ENCODE assay signal across 9 mouse cellular contexts in genomic region chr13:108812956-108813355, GRCm38 (mm10).
DNase-seq lines count a peak whose midpoint lies in the region; ATAC-seq and TF ChIP-seq lines count a peak whose summit lies in the region.
"Had no signal": no experiment of that assay in that cellular context is flagged by ENCODE, and none has a peak within 500 bp of the region (broad histone marks: within the 10 kb centered on the region; RNA-seq: fewer than 3 reads in every experiment).

No protein-coding gene starts in this region.

- no peak for TF ChIP-seq POLR2A in testis, adult 2 months (IDR thresholded peaks at IDR 0.05; ENCODE audit: control insufficient read depth, low read depth, low read length)

- no peak overlapping the region for H3K27ac ChIP-seq in gastrocnemius, adult 2 months
- H3K27ac ChIP-seq in testis, adult 2 months (ENCODE audit: control insufficient read depth, insufficient read depth, low read depth, low read length) = no peak overlapping the region

- intact Hi-C loops in gastrocnemius, adult 2 months (cut with DNase I) = no loop called here

- no peaks in the 10 kb centered on the region for H3K36me3 ChIP-seq in testis, adult 2 months (ENCODE audit: control insufficient read depth, insufficient read depth, low read length)
- H3K36me3 ChIP-seq: G1E had no signal

- H3K4me3 ChIP-seq in gastrocnemius, adult 2 months = no peak overlapping the region
- peak overlapping the region; percentile 36; the same call in 1 of the 2 replicates for H3K4me3 ChIP-seq in testis, adult 2 months (ENCODE audit: control insufficient read depth, low read depth, low read length)

- H3K27me3 ChIP-seq in testis, adult 2 months (ENCODE audit: control insufficient read depth, insufficient read depth, low read length) = no peaks in the 10 kb centered on the region

- DNase-seq in gastrocnemius, adult 2 months = peak; percentile 19
- DNase-seq in gastrocnemius, postnatal 25 days = no peak
- DNase-seq in testis, postnatal 14 days (ENCODE audit: low spot score) = no peak
- DNase-seq in kidney, postnatal 14 days = peak; percentile 68
- peak; percentile 6 for DNase-seq in lung, postnatal 25 days (ENCODE audit: low spot score)
- peak; percentile 56 for DNase-seq in thymus, postnatal 4 days

- ATAC-seq in common myeloid progenitor, adult 5-6 weeks (replicated peaks; ENCODE audit: low read depth, poor library complexity, severe bottlenecking) = peak; percentile 68

- no peaks in the 10 kb centered on the region for H3K4me1 ChIP-seq in testis, adult 2 months (ENCODE audit: control insufficient read depth, insufficient read depth, low read length)

- TF ChIP-seq CTCF in gastrocnemius, adult 2 months (IDR thresholded peaks at IDR 0.05) = peak; percentile 24; the same call in 1 of the 2 replicates
- no peak for TF ChIP-seq CTCF in testis, adult 2 months (IDR thresholded peaks at IDR 0.05; ENCODE audit: control insufficient read depth, insufficient read depth, insufficient replicate concordance, low read depth, low read length)

Comparison
In these comparisons a context has a peak if more than half of its experiments do, and no peak if none do; other contexts are left out.
1. DNase-seq: peak in gastrocnemius, adult 2 months (single experiment), kidney, postnatal 14 days (single experiment), lung, postnatal 25 days (single experiment) and thymus, postnatal 4 days (single experiment); none in gastrocnemius, postnatal 25 days (single experiment) and testis, postnatal 14 days (single experiment).